Mouse (Mus musculus) forelimb bud, embryonic 11.5 days (tissue): ENCODE results near the gene Psmb10.

Experiments used
- DNase-seq: peaks from one replicate; pipeline ENCODE4 v3.0.0-alpha.2; 2012; ENCODE audit warnings: low read depth, low spot score

Gene Psmb10

DNA sequence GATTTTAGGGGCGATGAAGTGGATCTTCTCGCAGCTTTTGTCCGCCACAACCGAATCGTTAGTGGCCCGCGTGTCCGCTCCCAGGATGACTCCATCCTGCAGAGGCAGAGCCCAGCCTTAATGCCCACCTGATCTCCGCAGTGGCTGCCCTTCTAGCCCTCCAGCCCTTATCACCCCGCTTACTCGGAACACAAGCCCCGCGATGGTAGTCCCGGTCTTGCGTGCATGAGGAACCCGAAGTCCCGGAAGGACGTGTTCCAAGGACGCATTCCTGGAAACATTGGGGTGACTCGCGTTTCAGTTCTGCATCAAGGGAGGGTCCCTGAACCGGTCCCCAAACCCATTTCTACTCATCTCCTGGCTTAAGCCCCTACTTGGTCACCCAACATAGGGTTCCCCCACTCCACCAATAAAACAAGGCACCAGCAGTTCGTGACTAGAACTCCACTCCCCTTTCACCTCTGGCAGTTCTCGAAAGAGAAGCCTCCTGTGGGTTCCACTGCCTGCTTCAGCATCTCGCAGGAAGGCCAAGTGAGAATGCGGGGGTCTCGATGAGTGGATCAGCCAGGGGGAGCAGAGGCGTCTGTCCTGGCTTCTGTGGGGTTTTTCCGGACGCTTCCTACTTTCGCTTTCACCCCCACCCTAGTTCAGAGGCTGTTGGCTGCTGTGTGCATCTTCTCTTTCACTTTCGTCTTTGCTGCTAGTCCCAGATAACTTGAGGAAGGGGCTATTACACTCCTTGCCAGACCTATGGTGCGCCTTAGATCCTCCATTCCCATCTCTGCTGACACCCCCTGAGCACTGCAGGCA lies 543 bp downstream of the Psmb10 start:
- DNase-seq, result peak; percentile 23

DNA sequence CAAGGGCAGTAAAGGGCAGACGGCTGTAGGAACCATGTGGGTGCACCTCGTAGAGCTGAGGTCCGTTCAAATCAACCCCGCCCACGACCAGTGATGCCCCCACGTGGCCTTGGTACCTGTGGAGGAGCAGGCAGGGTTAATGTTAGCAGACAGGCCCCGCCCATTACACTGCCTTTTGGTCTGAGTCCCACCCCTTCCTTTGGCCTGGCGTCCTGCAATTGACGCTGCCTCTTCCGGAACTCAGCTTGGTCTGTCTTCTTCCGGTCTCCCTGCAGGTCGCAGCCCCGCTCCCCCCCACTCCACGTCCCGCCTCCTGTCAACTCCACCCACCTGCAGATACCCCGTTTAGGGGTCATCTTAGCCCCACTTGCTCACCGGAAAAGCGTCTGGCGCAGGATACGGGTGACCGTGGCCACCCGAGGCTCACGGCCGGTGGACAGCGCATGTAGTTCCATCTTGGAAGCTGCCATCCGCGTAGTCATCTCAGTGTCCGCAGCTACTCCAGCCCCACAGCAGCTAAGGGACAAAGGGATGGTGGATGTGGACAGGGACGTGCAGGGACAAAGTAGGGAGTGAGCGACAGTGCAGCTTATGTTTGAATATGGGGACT lies 1.3 kb downstream of the Psmb10 start:
- DNase-seq, result peak; percentile 90

DNA sequence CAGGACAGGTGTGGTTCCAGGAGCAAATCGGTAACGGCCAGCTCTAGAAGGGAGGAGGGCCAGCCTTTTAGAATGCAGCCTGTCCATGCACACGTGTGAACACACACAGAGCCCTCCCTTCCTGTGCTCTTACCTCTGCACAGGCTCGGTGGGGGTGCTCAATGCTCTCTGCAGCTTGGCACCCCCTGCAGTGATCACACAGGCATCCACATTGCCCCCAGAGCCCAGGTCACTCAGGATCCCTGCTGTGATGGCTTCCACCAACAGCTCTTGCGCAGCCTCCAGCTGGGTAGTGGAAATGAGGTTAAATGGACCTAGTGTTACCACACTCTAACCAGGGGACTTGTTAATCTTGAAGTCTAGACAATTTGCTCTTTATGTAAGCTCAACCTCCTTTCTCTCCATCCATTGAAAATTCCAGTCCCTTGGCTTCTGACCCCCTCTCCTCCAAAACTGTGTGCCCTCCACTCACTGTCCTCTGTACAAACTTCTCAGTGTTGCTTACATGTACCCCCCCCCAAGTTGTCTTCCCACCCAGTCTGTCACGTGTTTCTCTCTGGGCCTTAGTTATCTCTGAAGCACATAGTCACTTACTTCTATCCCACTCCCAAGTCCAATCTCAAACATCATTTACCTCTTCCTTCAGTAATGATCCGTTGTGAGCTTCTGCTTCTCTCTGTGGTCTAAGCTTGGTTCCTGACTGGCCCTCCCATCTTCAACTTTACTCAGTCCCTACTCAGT lies 2.2 kb downstream of the Psmb10 start:
- DNase-seq, result no peak

DNA sequence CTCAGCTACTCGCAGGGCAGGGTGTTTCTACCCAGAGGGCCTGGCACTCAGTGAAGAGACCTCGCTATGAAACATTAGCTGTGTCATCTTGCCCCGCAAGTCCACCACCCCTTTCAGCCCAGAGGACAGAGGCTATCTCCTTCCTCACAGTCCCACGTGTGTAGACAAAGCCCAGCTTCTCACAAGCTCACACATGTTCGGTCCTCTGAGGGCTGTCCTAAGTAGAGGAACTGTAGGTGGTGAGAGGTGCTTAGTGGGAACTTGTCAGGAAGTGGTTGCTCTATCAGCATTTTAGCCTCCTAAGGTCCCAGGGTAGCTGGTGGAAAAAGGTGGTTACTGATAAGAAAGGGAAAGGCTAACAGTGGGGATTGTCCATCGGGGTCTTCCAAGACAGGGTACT lies 3.1 kb downstream of the Psmb10 start:
- no peak for DNase-seq

DNA sequence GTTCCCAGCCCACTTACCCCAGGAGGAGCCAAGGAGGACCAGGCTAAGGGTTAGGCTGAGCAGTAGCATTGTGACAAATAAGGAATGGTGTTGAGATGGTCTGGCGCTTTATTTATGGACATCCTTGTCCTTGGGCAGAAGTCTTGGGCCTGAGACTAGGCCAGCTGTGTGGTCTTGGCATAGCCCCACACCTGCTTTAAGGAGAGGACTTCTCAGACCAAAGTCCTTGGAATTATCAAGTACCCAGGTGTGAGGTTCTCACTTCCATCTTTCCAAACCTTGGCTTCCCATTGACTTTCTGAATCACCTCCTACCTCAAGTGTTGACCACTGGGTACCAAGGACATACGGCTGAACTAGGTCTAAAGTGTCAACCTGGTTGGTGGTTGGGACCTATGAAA lies 4.5 kb downstream of the Psmb10 start, which contains the start of gene Ctrl:
Gene Ctrl (minus strand): TSS at position 101 of the 400 bp plus-strand sequence.
- no peak for DNase-seq

DNA sequence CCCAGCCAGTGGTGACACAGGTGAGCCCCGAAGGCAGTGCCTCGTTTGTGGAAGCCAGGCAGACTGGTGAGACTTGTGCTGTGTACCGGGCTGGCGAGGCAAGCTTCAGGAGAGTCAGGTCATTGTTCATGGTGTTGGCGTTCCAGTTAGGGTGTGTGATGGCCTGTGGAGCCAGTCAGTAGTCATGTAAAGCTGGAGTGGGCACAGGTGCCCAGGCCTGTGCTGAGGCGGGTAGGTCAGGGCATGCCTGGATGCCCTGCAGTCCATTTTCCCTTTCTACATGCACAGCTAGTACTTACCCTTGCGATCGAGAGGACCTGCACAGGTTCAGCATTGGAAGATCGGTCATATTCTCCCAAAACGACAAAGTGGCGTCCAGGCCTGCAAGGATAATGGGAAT lies 5.7 kb downstream of the Psmb10 start:
- DNase-seq, result no peak

DNA sequence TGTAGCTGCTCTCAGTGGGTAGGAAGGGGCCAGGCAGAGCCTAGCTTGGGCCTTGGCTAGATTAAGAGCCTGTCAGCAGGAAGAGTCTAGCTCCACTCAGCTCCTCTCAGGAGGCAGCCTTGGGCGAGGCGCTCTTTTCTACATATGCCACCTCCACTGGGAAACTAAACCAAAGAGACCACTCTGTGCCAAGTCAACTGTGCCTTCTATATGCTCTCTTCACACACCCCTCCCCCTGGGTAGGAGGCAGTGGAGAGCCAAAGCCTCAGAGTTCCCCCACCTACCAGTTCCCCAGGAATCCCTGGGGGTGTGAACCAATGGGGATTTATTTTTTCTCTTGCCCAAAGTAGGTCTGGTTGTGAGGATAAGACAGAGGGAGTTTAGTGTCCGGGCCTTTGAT lies 7.0 kb downstream of the Psmb10 start:
- no peak for DNase-seq

DNA sequence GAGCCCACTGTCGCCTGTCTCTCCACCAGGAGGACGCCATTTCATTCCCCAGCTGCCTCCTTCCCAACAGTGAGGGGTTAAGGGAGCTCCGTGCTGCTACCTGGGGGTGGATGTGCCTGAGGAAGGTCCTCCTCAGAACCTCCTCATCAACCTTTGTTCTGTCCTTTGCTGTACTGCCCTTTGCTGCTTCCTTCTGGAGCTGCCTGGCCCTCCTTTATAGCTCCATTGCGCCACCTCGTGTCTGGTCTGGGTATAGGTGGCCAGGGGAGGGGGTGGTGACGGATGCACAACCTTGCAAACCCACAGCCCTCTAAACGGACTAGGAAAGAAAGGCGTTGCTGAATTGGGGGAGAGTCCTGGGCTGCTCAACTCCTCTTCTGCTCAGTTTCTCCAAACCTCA lies 7.6 kb downstream of the Psmb10 start:
- peak; percentile 78 for DNase-seq

DNA sequence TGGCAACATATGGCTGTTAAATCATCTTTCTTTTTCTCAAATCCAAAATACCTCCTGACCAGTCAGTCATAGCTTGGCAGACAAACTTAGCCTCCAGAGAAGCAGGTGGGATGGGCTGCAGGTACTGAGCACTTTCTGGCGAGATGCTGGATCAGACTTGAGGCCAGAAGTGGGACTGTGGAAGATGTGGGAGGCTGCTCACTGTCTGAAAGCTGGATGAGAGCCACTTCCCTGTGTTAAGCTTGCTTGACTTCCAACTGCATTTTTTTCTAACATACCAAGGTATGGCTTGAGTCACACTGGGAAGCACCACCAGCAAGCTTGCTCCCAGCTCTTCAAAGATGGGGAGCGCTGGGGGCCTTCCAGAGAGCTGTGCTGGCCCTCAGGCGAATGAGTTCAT lies 13.1 kb downstream of the Psmb10 start:
- no peak for DNase-seq

DNA sequence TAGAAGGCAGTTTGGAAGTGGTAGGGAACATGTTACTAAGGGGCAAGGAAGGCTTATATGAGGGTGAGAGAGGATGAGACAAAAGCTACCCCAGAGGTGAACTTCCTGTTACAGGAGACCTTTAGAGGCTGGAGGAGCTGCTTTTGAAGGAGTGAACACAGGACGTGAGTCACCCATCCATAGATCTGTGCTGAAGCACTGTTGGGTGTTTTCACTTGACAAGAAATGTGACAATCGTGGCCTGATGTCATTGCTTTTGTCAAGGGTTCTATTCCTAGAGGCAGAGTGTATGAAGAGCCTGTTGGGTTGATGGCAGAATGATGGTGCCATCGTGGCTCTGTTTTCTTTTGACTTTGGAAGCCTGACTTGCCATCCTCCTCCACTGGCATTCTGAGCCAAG lies 18.9 kb downstream of the Psmb10 start:
- no peak for DNase-seq

DNA sequence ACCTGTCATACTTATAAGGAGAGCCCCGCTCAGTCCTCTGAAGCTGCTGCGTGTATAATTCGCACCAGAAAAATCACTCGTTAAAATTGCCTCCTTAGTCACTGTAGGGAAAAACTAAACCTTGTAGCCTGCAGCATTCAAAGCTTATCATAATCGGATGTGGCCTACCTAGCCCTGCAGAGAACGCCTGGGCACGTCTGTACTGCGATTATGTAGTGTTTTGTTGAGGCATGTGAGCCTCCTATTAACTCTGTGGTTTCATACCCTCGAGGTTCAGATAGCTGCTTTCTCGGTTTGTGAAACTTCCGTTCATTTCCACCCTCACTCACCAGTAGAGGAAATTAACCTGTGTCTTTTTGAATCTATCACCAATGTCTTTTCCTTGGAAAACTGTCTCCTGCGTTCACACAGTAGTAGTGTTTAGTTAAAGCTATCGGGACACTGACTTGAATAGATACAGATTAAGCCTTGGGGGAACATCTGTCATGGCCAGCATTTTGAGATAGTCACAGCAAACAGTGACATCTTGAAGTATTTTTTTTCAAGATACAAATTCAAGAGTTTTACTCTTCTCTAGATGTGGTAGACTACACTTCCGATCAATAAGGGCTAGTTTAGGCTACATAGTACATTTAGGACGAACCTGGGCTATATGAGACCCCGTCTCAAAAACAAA lies 37.2 kb downstream of the Psmb10 start:
- DNase-seq, result no peak

DNA sequence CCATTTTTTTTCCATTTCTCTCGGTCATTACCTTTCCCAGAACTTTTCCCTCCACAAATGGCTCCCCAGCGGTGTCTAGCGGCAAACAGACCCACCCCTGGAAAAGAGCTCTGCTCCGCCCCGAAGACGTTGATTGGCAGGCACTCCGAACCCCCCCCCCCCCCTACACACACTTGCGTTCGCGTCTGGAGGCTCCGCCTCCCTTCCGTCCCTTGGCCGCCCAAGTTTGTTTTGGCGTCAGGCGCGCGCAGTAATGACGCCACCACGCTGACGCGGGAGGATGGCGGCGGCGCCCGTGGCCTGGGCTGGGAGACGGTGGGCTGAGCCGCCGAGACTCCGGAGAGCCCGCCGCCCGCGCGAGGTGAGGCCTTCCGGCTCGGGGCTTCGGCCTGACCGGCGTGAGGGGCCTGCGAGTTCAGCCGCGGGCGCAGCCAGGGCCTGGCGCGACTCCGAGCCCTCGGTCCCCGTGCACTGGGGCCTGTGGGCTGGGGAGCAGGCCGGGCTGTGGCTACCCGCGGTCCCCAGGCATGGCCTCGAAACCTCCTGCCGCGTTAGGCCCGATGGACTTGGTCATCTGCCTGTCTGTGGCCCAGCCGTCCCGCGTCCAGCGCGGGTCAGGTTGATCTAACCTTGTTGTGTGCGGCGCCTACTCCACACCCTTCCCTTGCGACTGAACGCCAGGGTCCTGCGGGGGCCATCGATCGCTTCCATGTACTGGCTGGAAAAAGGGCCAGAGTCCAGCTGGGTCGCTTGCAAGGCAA lies 37.9 kb downstream of the Psmb10 start, which contains the start of gene Pskh1:
Gene Pskh1 (plus strand): TSS at position 262 of the 761 bp plus-strand sequence.
- peak; percentile 96 for DNase-seq

DNA sequence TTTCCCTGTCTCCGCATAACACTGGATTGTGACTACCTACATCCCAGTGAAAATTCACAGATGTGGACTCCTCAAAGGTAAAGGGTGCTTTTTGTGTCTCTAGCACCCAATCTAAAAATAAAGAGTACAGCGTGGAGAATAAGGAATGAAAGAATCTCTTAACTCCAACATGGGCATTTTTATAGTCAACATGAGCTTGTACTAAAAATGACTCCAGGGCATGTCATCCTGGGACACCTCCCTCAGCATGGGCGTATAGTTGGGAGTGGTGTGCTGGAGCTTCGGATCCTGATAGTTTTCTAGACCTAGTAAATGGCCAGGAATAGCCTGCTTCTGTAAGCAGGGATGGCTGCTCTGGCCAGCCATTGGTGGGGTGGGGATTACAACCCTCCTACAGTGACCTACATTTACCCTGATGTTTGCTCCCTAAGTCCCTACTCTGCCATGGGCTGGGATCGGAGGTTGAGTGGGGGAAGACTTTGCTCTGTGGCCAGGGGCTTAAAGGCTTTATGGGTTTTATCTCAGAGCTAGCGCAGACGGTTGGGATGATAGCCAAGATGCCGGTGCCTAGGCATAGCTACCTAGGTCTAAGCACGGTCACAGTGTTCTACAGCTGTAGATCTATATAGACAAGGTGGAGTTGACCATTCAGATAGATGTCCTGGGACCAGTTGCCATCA lies 40.3 kb downstream of the Psmb10 start:
- DNase-seq, result no peak

DNA sequence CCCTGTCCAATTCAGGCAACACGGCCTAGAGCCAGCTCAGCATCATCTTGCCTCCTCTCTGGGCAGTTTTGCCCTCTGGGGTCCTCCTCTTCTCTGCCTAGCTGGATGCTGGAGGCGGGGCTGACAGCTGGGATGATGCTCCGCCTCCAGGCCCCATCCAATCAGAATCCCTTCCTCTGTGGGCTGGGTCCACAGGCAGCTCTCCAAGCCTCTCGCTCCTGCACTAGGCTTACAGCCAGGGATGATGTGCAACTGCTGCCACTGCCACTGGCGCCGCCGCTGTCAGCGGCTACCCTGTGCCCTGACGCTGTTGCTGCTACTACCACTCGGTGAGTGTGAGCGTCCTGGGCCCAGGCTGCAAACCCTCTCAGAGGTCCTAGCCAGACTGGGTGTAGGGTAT lies 44.9 kb downstream of the Psmb10 start, which contains the start of gene Nrn1l:
Gene Nrn1l (plus strand): TSS at position 229 of the 400 bp plus-strand sequence.
- peak; percentile 70 for DNase-seq

DNA sequence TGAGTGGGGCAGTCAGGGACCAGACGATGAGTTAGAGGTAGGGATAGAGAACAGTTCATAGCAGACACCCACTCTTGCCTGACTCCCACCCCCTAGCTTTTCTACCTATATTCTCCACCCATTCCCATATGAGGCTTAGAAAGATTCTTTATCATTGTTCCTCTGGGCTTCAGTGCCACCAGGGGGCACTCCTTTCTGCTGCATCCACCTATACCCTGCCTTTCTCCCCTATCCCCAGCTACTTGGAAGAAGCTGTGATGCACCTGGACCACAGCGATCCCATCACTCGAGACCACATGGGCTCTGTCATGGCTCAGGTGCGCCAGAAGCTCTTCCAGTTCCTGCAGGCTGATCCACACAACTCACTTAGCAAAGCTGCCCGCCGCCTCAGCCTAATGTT lies 45.8 kb downstream of the Psmb10 start:
- DNase-seq, result no peak

DNA sequence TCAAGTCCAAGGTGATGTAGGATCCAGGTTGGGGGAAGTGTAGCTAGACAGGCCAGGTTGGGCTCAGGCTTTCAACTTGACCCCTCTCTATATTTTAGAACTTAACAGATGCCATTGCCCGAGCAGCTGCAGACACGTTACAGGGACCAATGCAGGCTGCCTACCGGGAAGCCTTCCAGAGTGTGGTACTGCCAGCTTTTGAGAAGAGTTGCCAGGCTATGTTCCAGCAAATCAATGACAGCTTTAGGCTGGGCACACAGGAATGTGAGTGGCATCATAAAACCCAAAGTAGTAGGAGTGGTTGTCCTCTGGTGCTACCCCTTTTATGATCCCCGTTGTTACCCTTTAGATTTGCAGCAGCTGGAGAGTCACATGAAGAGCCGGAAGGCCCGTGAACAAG lies 47.4 kb downstream of the Psmb10 start:
- no peak for DNase-seq

DNA sequence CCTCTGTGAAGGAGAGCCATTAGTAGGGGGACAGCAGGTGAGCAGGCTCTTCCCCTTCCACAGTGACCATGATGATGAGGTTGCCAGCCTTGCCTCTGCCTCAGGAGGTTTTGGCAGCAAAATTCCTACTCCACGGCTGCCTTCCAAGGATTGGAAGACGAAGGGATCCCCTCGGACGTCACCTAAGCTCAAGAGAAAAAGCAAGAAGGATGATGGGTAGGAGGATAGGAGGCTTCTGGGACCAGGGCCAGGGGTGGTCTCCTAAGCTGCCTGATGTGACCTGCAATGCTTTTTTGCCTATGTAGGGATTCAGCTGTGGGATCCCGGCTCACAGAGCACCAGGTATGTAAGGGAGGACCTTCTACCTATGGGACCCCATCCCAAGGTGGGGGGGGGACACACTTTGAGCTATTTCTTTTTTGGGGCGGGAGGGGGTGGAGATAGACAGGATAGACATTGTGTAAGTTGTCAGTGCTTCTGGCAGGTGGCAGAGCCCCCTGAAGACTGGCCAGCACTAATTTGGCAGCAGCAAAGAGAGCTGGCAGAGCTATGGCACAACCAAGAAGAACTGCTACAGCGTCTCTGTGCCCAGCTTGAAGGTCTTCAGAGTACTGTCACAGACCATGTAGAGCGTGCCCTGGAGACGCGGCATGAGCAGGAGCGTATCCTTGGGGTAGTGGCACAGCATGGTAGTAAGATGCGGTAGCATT lies 48.3 kb downstream of the Psmb10 start:
- DNase-seq, result no peak
